Mouse (Mus musculus): Measurements from ENCODE around the gene Gm10352.
"Not testable (repeated sequence)": the region's sequence is repeated elsewhere in the genome, so short reads cannot be mapped to it uniquely, and the experiment has no call there.

GRCm38 (mm10) chrY:2932282-2932681, 31.5 kb downstream of the Gm10352 start, which contains the start of gene Gm29289:
- not testable (repeated sequence) for TF ChIP-seq CTCF, EP300 (IDR thresholded peaks at IDR 0.05; ENCODE audit: low read depth)

Measured in heart, postnatal 0 days (tissue).